9 mouse cellular contexts compared by ENCODE assay signal in genomic region chr8:61387501-61387963, GRCm38 (mm10).
DNase-seq lines count a peak whose midpoint lies in the region; ATAC-seq lines count a peak whose summit lies in the region.
"Had no signal": no experiment of that assay in that cellular context is flagged by ENCODE, and none has a peak within 500 bp of the region (broad histone marks: within the 10 kb centered on the region; RNA-seq: fewer than 3 reads in every experiment).

No protein-coding gene starts in this region.

- H3K27me3 ChIP-seq in limb, embryonic 12.5 days: no peaks in the 10 kb centered on the region
- no peaks in the 10 kb centered on the region for H3K27me3 ChIP-seq in limb, embryonic 10.5 days (ENCODE audit: low read depth, poor library complexity, severe bottlenecking)
- no peaks in the 10 kb centered on the region for H3K27me3 ChIP-seq in forebrain, embryonic 11.5 days (ENCODE audit: control insufficient read depth, insufficient read depth, low read length)
- no peaks in the 10 kb centered on the region for H3K27me3 ChIP-seq in neural tube, embryonic 14.5 days (ENCODE audit: control insufficient read depth, insufficient read depth, low read length)

- H3K36me3 ChIP-seq in limb, embryonic 12.5 days: peaks cover 20% of the 10 kb centered on the region
- peaks cover 11% of the 10 kb centered on the region for H3K36me3 ChIP-seq in limb, embryonic 10.5 days
- no peaks in the 10 kb centered on the region; the same call in 1 of the 2 replicates for H3K36me3 ChIP-seq in forebrain, embryonic 11.5 days (ENCODE audit: control insufficient read depth, insufficient read depth, low read length)
- no peaks in the 10 kb centered on the region; the same call in 1 of the 2 replicates for H3K36me3 ChIP-seq in neural tube, embryonic 14.5 days (ENCODE audit: control insufficient read depth, insufficient read depth, low read length)

- no peak for DNase-seq in limb, embryonic 10.5 days (ENCODE audit: low spot score)
- DNase-seq in forebrain, embryonic 11.5 days (ENCODE audit: low spot score): peak; percentile 63
- DNase-seq in kidney, postnatal 36 days: peak; percentile 50 to 72
- no peak for DNase-seq in right cerebral cortex, postnatal 14 days
- no peak for DNase-seq in right cerebral cortex, postnatal 10 days (ENCODE audit: low spot score in 2 of 2)
- DNase-seq in thymus, postnatal 36 days: no peak
- DNase-seq: cerebellum, adult 8-10 months had no signal

- 63% methylated on average over 6 of the region's 6 CpGs for WGBS in limb, embryonic 12.5 days
- 65% methylated on average over 6 of the region's 6 CpGs for WGBS in limb, embryonic 10.5 days
- 27% methylated on average over 6 of the region's 6 CpGs for WGBS in forebrain, embryonic 11.5 days
- 30% methylated on average over 6 of the region's 6 CpGs for WGBS in neural tube, embryonic 14.5 days

- peak overlapping the region; percentile 51; the same call in 1 of the 2 replicates for H3K27ac ChIP-seq in limb, embryonic 12.5 days
- H3K27ac ChIP-seq in limb, embryonic 10.5 days: no peak overlapping the region
- H3K27ac ChIP-seq in forebrain, embryonic 11.5 days (ENCODE audit: low read depth, low read length): peak overlapping the region; percentile 90
- peak overlapping the region; percentile 57; the same call in 1 of the 2 replicates for H3K27ac ChIP-seq in neural tube, embryonic 14.5 days (ENCODE audit: low read depth, low read length)

- no peak overlapping the region for H3K9ac ChIP-seq in limb, embryonic 12.5 days (replicated peaks)
- peak overlapping the region; percentile 9; the same call in 1 of the 2 replicates for H3K9ac ChIP-seq in forebrain, embryonic 11.5 days (ENCODE audit: low read length)
- H3K9ac ChIP-seq in neural tube, embryonic 14.5 days (replicated peaks; ENCODE audit: low read depth, low read length): no peak overlapping the region

- H3K4me2 ChIP-seq in limb, embryonic 12.5 days: no peak overlapping the region
- H3K4me2 ChIP-seq in forebrain, embryonic 11.5 days (ENCODE audit: low read depth, low read length, severe bottlenecking): no peak overlapping the region
- no peak overlapping the region for H3K4me2 ChIP-seq in neural tube, embryonic 14.5 days (ENCODE audit: low read depth, low read length)

- no peak overlapping the region for H3K4me3 ChIP-seq in limb, embryonic 12.5 days (replicated peaks)
- H3K4me3 ChIP-seq in limb, embryonic 10.5 days: no peak overlapping the region
- no peak overlapping the region for H3K4me3 ChIP-seq in forebrain, embryonic 11.5 days (ENCODE audit: low read depth, low read length)
- no peak overlapping the region for H3K4me3 ChIP-seq in neural tube, embryonic 14.5 days (ENCODE audit: low read depth, low read length)

- H3K9me3 ChIP-seq in limb, embryonic 12.5 days: no peaks in the 10 kb centered on the region
- no peaks in the 10 kb centered on the region for H3K9me3 ChIP-seq in limb, embryonic 10.5 days (replicated peaks)
- no peaks in the 10 kb centered on the region for H3K9me3 ChIP-seq in forebrain, embryonic 11.5 days (ENCODE audit: control insufficient read depth, low read length)
- H3K9me3 ChIP-seq in neural tube, embryonic 14.5 days (ENCODE audit: control insufficient read depth, low read length): no peaks in the 10 kb centered on the region

- peak; percentile 8; the same call in 1 of the 2 replicates for ATAC-seq in limb, embryonic 12.5 days (ENCODE audit: insufficient number of reproducible peaks, insufficient read depth, low FRiP score, low TSS enrichment, low read depth)
- peak; percentile 53 for ATAC-seq in forebrain, embryonic 11.5 days (replicated peaks; ENCODE audit: low FRiP score)
- ATAC-seq in neural tube, embryonic 14.5 days (ENCODE audit: low read depth): peak; percentile 18; the same call in 1 of the 2 replicates

- peaks cover 36% of the 10 kb centered on the region for H3K4me1 ChIP-seq in limb, embryonic 12.5 days (replicated peaks)
- H3K4me1 ChIP-seq in limb, embryonic 10.5 days: peaks cover 17% of the 10 kb centered on the region
- peaks cover 22% of the 10 kb centered on the region for H3K4me1 ChIP-seq in forebrain, embryonic 11.5 days (replicated peaks; ENCODE audit: control insufficient read depth, insufficient read depth, low read length)
- peaks cover 14% of the 10 kb centered on the region for H3K4me1 ChIP-seq in neural tube, embryonic 14.5 days (ENCODE audit: control insufficient read depth, insufficient read depth, low read length)

Comparison
In these comparisons a context has a peak if more than half of its experiments do, and no peak if none do; other contexts are left out.
1. DNase-seq: peak in forebrain, embryonic 11.5 days (single experiment) and kidney, postnatal 36 days (2 of 2); none in limb, embryonic 10.5 days (single experiment), right cerebral cortex, postnatal 14 days (single experiment), right cerebral cortex, postnatal 10 days (0 of 2) and thymus, postnatal 36 days (0 of 2).
2. Peak in every context shown above with its lines, with median percentiles within 50 percentile points of each other: ATAC-seq.